Mouse (Mus musculus) left cerebral cortex, adult 9 months (tissue): ENCODE data around the gene Dnajc28.
A peak's percentile ranks its signal among the peaks of the same experiment; 100 is the strongest.

ENCODE experiments used
- DNase-seq, 2 experiments: peaks; one replicate each; pipeline ENCODE4 v3.0.0; 2022; ENCODE audit warnings: low spot score in 2 of 2

Gene Dnajc28

GRCm38 (mm10) chr16:91588703-91589102 is 30.1 kb downstream of the Dnajc28 start:
- no peak for DNase-seq

DNA sequence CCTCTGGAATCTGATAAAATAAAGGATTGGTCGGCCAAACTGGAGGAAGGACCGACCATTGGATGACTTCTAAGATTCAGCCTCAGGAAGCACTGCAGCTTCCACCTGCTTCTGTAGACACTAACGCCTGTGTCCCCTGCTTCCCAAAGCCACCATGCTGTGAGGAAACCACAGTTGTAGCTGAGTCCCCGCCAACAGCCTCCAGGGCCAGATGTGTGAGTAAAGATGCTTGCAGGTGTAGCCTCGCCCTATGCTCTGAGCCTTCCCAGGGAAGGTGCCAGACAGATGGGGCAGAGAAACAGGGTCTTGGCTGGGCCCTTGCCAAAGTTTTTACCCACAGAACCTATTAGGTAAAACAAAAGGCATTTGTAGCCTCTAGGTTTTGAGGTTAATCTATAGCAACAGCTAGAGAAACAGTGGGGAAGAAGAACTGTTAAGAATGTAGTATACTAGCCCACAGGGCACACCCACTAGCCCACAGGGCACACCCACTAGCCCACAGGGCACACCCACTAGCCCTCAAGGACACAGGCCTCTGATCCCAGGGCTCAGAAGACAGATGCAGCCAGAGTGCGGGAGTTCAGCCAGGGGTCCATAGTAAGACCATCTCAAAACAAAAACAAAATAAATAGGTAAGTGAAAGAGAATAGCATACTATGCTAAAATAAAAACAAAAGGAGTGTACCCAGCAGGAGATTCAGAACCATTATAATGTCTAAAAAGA is 30.9 kb downstream of the Dnajc28 start:
- DNase-seq: no peak

DNA sequence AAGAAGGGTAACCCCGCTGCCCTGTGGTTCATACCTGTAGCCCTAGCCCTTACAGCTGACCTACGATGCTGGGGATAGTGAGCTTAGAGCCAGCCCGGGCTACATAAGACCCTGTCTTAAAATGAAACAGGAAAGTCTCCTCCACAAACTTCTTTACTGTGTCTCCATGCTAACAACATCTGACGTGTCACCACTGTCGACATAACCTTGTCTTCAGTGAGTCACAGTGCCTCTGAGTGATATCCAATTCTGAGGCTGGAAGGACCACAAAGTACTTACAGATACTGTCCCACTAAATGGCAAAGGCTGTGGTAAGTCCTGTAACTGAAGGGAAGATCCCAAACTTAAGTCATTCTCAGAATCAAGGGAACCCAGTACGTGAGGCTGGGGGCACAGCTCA is 32.6 kb downstream of the Dnajc28 start:
- no peak for DNase-seq

GRCm38 (mm10) chr16:91585617-91586016 is 33.2 kb downstream of the Dnajc28 start:
- no peak for DNase-seq

DNA sequence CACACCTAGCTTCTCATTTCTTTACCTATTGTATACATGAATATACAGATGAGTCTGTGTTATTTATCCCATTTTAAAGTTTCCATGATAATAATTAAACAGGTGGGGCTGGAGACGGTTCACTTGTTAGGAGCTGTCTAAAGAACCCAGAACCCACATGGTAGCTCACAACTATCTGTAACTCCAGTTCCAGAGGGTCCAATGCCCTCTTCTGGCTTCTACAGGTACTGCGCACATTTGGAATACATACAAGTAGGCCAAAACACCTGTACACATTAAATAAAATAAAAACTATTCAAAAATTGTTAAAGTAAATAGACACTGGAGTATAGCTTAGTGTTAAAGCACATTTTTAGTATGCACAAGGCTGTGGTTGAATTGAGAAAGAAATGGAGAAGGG is 36.5 kb downstream of the Dnajc28 start:
- DNase-seq: peak in 1 of 2 experiments; percentile 17

DNA sequence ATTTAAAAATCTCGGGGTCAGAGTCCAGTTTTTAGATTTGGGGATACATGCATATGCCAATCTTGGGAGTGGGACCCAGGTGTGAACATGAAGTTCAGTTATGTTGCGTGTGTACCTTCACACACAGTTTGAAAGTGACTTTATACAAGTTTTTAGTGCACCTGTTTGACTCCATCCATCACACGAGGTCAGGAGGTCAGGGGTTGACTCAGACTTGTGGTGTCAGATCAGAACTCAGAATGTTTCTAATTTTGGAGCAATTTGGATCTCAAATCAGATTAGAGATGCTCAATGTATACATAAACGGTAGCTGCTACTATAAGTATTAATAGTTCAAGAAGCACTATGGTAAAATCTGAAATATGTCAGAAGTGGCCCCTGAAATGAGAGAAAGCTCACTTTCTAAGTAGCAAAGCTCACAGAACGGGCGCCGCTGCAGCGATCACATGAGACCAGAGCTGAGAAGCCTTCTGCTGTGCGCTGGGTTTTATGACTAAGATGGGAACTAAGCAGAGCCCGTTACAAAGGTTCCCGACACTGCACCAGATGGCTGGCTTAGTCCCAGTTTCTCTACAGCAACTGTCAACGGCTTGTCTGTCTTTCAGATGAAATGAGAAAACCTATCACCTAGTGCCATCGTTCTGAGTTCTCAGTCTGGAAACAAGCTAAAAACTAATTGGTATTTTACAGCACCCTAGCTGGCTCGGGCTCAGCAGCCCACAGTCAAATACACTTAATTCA is 39.7 kb downstream of the Dnajc28 start:
- DNase-seq: peak in 1 of 2 experiments; percentile 20

DNA sequence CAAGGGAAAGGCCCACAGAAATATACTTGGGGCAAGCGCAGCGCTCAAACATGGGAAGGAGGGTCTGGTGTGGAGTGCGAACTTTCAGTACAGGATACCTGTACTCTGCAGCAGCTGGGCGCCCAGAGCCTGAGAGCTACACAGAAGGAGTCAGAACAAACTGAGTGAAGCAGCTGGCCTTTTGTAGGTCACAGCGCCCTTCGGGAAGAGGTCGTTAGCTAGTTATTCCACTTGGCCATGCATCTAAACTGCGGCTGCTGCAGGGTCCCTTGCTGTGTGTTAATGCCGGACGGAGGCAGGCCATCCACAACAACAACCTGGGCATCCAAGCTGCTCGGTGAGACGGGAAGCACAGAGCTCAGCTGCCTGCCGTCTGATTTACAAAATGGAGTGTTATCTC is 43.7 kb downstream of the Dnajc28 start:
- DNase-seq: no peak

- no peak for DNase-seq
Measured at GRCm38 (mm10) chr16:91571105-91571504, 47.7 kb downstream of the Dnajc28 start.

DNA sequence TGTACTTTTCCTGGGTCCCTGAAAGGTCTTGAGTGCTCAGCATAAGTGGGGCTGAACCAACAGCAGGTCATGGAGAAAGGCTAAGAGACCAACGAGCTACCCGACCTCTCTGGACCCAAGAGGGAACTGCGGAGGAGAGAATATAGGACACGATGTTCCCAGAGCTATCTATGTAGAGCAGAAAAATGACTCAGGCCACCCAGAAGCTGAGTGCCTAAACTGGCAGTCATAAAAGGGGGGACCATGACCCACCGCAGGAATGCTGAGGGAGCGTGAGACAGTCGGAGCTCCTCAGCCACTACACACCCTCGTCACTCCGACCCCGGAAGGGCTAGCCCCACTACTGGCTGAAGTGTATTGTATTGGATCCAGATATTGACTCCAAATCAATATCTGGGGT is 49.9 kb downstream of the Dnajc28 start:
- DNase-seq: no peak

DNA sequence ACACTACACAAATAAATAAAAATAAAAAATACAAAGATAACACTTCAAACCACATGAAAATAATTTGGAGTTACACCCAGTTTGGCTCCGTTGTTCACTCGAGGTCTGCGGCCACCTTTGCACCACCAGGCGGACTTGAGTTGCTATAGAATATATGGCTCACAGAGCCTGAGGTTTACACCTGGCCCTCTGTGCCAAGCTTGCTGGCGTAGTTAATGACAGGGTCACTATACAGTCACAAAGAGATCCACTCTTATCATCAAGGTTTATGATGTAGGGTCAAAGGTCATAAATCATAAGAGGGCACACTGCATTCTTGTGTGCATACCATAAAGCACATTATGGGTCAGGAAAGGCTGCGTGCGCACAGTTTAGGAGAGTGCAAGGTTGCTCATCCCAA is 52.8 kb downstream of the Dnajc28 start:
- DNase-seq: no peak

DNA sequence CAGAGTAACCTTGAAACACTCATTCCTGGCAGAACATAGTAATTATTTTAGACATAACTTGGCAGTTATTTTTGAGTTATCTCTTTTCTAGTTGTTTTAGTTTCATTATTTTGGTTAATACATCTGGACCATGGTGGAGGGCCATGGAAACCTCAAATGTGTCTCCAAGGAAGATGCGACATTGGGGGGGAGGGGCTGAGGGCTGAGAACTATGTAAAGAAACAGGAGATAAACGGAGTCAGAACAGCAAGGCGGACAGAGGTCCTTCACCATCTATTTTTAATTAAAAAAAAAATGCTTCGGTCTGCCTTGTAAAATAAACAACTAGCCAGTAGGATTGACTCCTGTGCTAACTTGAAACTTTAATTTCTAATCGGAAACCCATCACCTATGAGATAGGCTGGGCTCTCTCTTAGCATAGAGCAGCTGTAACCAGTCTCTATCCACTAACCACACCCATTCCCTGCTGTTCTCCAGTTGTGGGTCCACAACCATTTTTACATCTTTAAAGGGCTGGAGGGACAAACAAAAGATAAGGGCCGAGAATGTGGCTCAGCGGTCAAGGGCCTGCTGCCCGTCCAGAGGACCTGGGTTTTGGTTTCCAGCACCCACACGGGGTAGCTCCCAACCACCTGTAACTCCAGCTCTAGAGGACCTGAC is 53.4 kb downstream of the Dnajc28 start:
- DNase-seq: no peak

DNA sequence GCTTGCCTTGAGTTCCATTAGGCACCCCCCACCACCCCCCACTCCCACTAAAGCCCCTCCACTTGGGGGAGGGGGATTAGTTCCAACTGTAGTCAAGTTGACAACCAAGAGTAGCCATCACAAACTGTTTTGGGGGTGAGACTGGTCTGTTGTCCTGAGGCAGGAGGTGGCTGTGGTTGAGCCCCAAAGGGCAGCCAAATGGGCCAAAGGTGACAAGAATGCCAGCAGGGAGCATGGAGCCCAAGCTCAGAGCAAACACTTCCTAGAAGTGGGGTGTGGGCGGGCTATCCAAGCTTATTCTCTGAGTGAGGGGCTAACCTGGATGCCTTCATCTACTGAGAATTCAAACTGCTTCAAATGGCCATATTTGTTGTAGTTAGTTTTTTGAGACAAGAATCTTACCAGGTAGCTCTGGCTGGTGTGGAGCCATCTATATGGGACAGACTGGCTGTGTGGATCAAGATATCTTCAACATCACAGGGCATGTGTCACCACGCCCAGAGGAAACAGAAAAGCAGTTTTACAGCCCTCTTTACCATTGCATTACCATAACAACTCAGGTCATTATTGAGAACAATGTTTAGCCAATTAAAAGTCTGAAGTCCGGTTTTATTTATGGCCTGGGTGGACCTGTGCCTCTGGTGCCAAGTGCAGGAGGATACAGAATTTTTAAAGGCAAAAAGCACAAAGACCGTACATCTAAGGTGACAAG is 54.1 kb downstream of the Dnajc28 start:
- no peak for DNase-seq
